Mouse (Mus musculus): ENCODE measurements around the gene Fto. TPM values are rescaled to one million over a fixed set of nuclear protein-coding genes. Genes with fewer than 3 reads are reported as not detected.

Fto gene
- polyA plus RNA-seq, 1 experiment = 119 TPM

DNA sequence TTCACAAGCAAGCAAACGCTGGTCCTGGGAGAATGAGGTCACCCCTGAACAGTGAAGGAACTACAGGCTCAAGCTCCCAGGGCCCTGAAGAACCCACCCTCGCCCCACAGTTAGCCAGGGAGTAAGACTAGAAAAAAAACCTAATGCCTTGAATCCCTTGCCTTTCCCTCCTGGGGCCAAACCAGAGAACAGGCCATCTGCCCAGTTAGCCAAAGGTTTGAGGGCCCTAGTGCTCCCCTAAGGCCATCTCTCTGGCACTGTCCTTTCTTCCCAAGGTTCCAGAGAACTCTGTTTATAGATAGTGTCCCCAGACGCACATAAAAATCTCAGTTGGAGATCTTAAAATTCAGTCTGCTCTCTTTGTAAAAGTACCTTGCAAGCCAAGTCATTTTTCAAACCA, 340.2 kb downstream of the Fto start:
- Histone ChIP-seq H3K4me1 (ENCODE audit: control insufficient read depth, insufficient read depth, low read length) (no peaks in the 10 kb centered on the region), H3K4me3 (ENCODE audit: insufficient read depth, low read length) (no peak overlapping the region), H3K27ac (ENCODE audit: insufficient read depth, low read length) (no peak overlapping the region)
- TF ChIP-seq POLR2A (IDR thresholded peaks at IDR 0.05; ENCODE audit: extremely low read depth, insufficient read depth, low read length) = no peak
- no peak for TF ChIP-seq CTCF (IDR thresholded peaks at IDR 0.05; ENCODE audit: extremely low read depth, insufficient read depth, low read length)

GRCm38 (mm10) chr8:91657381-91657780, 344.1 kb downstream of the Fto start:
- TF ChIP-seq POLR2A (IDR thresholded peaks at IDR 0.05; ENCODE audit: extremely low read depth, insufficient read depth, low read length) = no peak
- TF ChIP-seq CTCF (IDR thresholded peaks at IDR 0.05; ENCODE audit: extremely low read depth, insufficient read depth, low read length) = no peak
- no peak overlapping the region for H3K4me3 ChIP-seq (ENCODE audit: insufficient read depth, low read length)
- no peaks in the 10 kb centered on the region for H3K4me1 ChIP-seq (ENCODE audit: control insufficient read depth, insufficient read depth, low read length)
- no peak overlapping the region for H3K27ac ChIP-seq (ENCODE audit: insufficient read depth, low read length)

- TF ChIP-seq POLR2A (IDR thresholded peaks at IDR 0.05; ENCODE audit: extremely low read depth, insufficient read depth, low read length) = no peak
- no peak for TF ChIP-seq CTCF (IDR thresholded peaks at IDR 0.05; ENCODE audit: extremely low read depth, insufficient read depth, low read length)
- H3K4me1 ChIP-seq (ENCODE audit: control insufficient read depth, insufficient read depth, low read length) = no peaks in the 10 kb centered on the region
Observed at GRCm38 (mm10) chr8:91660879-91661278, 347.6 kb downstream of the Fto start.

DNA sequence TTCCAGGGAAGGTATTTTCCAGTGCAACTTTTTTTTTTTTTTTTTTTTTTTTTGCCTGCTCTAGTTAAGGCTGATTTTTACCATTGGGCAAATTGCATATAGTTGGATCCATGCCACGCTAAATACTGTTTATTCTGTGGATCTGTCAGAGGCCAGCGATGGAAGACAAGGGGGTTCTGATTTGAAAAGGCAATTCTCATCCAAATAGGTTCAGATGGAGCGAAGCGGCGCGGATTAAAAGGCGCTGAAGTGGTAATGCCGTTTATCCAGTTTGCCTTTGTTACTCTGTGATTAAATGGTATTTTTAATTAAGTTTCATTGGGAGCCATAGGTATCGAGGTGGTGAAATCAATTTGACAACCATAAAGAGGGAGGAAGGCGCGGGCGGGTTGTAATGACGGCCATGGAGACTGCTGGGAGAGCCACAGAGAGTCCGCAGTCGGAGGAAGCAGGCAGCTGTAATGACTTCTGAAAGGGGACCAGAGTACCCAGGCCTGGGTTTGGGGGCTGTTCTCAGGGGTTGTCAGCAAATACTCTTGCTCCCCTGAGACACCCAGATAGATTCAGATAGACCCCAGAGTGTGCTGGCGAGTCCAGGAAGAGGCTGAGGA, 356.2 kb downstream of the Fto start:
- Histone ChIP-seq H3K4me3 (ENCODE audit: insufficient read depth, low read length) (no peak overlapping the region), H3K4me1 (ENCODE audit: control insufficient read depth, insufficient read depth, low read length) (no peaks in the 10 kb centered on the region), H3K27ac (ENCODE audit: insufficient read depth, low read length) (no peak overlapping the region)
- TF ChIP-seq CTCF (IDR thresholded peaks at IDR 0.05; ENCODE audit: extremely low read depth, insufficient read depth, low read length) = no peak
- no peak for TF ChIP-seq POLR2A (IDR thresholded peaks at IDR 0.05; ENCODE audit: extremely low read depth, insufficient read depth, low read length)

More at GRCm38 (mm10) chr8:91660879-91661278, 347.6 kb downstream of the Fto start:
- Histone ChIP-seq H3K27ac (ENCODE audit: insufficient read depth, low read length) (no peak overlapping the region), H3K4me3 (ENCODE audit: insufficient read depth, low read length) (no peak overlapping the region)

DNA sequence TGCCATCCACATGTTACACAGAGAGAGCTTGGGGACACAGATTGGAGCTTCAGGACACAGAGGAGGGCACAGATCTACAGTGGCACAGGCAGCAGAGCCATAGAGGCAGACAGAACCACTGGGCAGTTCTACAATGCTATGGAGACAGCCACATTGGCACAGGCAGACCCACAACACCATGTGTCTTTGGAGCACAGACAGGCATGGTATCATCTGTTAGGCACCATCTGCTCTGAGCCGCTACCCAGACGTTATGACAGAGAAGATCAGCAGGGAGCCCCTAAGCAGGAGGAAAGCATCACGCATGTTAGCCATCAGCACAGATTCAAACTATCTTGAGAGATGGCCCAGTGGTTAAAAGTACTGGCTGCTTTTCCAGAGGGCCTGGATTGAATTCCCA, 363.6 kb downstream of the Fto start:
- no peaks in the 10 kb centered on the region for H3K4me1 ChIP-seq (ENCODE audit: control insufficient read depth, insufficient read depth, low read length)
- no peak overlapping the region for H3K4me3 ChIP-seq (ENCODE audit: insufficient read depth, low read length)
- H3K27ac ChIP-seq (ENCODE audit: insufficient read depth, low read length) = no peak overlapping the region
- no peak for TF ChIP-seq CTCF (IDR thresholded peaks at IDR 0.05; ENCODE audit: extremely low read depth, insufficient read depth, low read length)
- TF ChIP-seq POLR2A (IDR thresholded peaks at IDR 0.05; ENCODE audit: extremely low read depth, insufficient read depth, low read length) = no peak

DNA sequence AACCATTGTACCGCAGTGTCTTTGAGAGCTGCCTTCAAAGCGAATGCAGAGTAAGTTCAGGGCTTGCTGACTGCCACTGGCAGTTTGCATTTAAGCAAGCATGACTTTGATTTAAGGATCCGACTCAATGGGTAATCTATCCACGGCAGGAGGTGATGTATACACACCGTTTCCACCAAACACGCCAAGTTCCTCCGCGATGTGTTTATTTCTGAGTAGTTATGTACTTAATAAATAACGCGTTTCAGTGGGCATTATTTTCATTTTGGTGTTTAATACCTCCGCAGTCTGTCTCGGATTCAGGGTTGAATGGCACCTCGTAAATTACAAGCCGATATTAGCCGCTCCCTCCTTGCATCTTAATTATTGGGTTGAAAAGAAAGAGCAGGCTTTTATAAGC, 366.1 kb downstream of the Fto start:
- no peak overlapping the region for H3K4me3 ChIP-seq (ENCODE audit: insufficient read depth, low read length)
- TF ChIP-seq POLR2A (IDR thresholded peaks at IDR 0.05; ENCODE audit: extremely low read depth, insufficient read depth, low read length) (no peak), CTCF (IDR thresholded peaks at IDR 0.05; ENCODE audit: extremely low read depth, insufficient read depth, low read length) (no peak)
- H3K4me1 ChIP-seq (ENCODE audit: control insufficient read depth, insufficient read depth, low read length) = no peaks in the 10 kb centered on the region

GRCm38 (mm10) chr8:91680125-91680524, 366.8 kb downstream of the Fto start:
- no peak for TF ChIP-seq POLR2A (IDR thresholded peaks at IDR 0.05; ENCODE audit: extremely low read depth, insufficient read depth, low read length)
- TF ChIP-seq CTCF (IDR thresholded peaks at IDR 0.05; ENCODE audit: extremely low read depth, insufficient read depth, low read length) = no peak
- no peak overlapping the region for H3K4me3 ChIP-seq (ENCODE audit: insufficient read depth, low read length)
- H3K27ac ChIP-seq (ENCODE audit: insufficient read depth, low read length) = no peak overlapping the region

More for the DNA sequence above, 366.1 kb downstream of the Fto start:
- H3K27ac ChIP-seq (ENCODE audit: insufficient read depth, low read length) = no peak overlapping the region

GRCm38 (mm10) chr8:91684596-91685317, 371.4 kb downstream of the Fto start:
- H3K4me3 ChIP-seq (ENCODE audit: insufficient read depth, low read length) = no peak overlapping the region
- H3K4me1 ChIP-seq (ENCODE audit: control insufficient read depth, insufficient read depth, low read length) = no peaks in the 10 kb centered on the region
- H3K27ac ChIP-seq (ENCODE audit: insufficient read depth, low read length) = no peak overlapping the region
- no peak for TF ChIP-seq POLR2A (IDR thresholded peaks at IDR 0.05; ENCODE audit: extremely low read depth, insufficient read depth, low read length)

More at GRCm38 (mm10) chr8:91680125-91680524, 366.8 kb downstream of the Fto start:
- no peaks in the 10 kb centered on the region for H3K4me1 ChIP-seq (ENCODE audit: control insufficient read depth, insufficient read depth, low read length)

DNA sequence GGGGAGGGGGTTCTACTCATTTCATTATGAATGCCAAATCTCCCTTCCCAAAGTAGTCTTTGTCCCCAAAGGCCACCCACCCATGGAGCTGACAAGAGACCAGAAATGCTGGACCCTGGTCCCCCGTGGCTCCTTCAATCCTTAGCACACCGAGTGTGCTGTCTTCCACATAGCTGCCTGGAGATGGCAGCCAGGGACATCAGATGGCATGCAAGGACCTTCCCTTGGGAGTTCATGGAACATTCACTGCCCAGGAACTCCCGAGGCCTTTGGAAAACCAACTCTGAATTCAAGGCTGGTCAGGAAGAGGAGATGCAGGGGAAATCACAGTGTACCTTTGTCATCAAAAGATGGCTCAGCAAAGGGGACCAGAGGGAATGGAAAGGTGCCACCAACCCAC, 372.1 kb downstream of the Fto start:
- TF ChIP-seq CTCF (IDR thresholded peaks at IDR 0.05; ENCODE audit: extremely low read depth, insufficient read depth, low read length) (no peak), POLR2A (IDR thresholded peaks at IDR 0.05; ENCODE audit: extremely low read depth, insufficient read depth, low read length) (no peak)
- Histone ChIP-seq H3K27ac (ENCODE audit: insufficient read depth, low read length) (no peak overlapping the region), H3K4me3 (ENCODE audit: insufficient read depth, low read length) (no peak overlapping the region), H3K4me1 (ENCODE audit: control insufficient read depth, insufficient read depth, low read length) (no peaks in the 10 kb centered on the region)
